Mouse (Mus musculus) kidney, adult 9 months (tissue): Measurements from ENCODE around the gene Gm34302.
"Not testable (repeated sequence)": the region's sequence is repeated elsewhere in the genome, so short reads cannot be mapped to it uniquely, and the experiment has no call there.

Source experiments
- DNase-seq: peaks from one replicate; pipeline ENCODE4 v3.0.0; 2022

Gene Gm34302

GRCm38 (mm10) chr3:63483726-63484125 lies at the start of gene Gm34302:
TSS of gene Gm34302 (minus strand) at chr3:63483879.
- no peak for DNase-seq

GRCm38 (mm10) chr3:63531847-63532246 lies 48.2 kb upstream of the Gm34302 start:
- no peak for DNase-seq

- peak; percentile 58 for DNase-seq
Observed at GRCm38 (mm10) chr3:63517681-63518080, 34.0 kb upstream of the Gm34302 start.

- DNase-seq, result not testable (repeated sequence)
Observed at GRCm38 (mm10) chr3:63516279-63516678, 32.6 kb upstream of the Gm34302 start.

- no peak for DNase-seq
Observed at GRCm38 (mm10) chr3:63511316-63511715, 27.6 kb upstream of the Gm34302 start.

- no peak for DNase-seq
Observed at GRCm38 (mm10) chr3:63509484-63509883, 25.8 kb upstream of the Gm34302 start.

- DNase-seq, result no peak
Observed at GRCm38 (mm10) chr3:63508924-63509323, 25.2 kb upstream of the Gm34302 start.

- DNase-seq, result no peak
Observed at GRCm38 (mm10) chr3:63504433-63504832, 20.8 kb upstream of the Gm34302 start.

- DNase-seq, result peak; percentile 92
Observed at GRCm38 (mm10) chr3:63494625-63495382, 11.1 kb upstream of the Gm34302 start.

- no peak for DNase-seq
Observed at GRCm38 (mm10) chr3:63493563-63493962, 9.9 kb upstream of the Gm34302 start.

- DNase-seq, result no peak
Observed at GRCm38 (mm10) chr3:63440426-63441125, 43.1 kb downstream of the Gm34302 start.

GRCm38 (mm10) chr3:63439738-63440137 lies 43.9 kb downstream of the Gm34302 start:
- no peak for DNase-seq

- no peak for DNase-seq
Observed at GRCm38 (mm10) chr3:63438898-63439297, 44.8 kb downstream of the Gm34302 start.
